Mouse (Mus musculus) cerebellum, adult 9-10 months (tissue): ENCODE measurements around the gene Gatad2a.
A peak's percentile ranks its signal among the peaks of the same experiment; 100 is the strongest.

ENCODE experiments used
- DNase-seq: peaks from one replicate; pipeline ENCODE4 v3.0.0; 2022

Gene Gatad2a

GRCm38 (mm10) chr8:69935431-69935830, 60.8 kb downstream of the Gatad2a start:
- no peak for DNase-seq

DNA sequence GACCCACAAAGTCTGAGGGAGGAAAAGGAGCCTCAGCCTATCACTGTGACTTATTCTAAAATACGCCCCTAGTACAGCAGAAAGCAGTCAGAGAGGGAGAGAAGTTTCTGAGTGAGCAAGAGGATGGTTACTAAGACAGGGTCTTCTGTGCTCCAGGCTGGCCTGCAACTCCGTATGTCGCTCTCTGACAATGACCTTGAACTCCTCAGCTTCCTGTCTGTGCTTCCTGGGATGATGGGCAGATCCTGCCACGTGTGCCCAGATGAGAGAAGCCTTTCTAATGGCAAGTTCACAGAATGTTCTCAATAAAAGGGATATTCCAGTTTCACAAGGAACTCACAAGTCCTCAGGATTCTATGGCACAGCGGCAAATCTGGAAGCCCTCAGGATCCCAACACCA, 61.6 kb downstream of the Gatad2a start:
- DNase-seq = no peak

DNA sequence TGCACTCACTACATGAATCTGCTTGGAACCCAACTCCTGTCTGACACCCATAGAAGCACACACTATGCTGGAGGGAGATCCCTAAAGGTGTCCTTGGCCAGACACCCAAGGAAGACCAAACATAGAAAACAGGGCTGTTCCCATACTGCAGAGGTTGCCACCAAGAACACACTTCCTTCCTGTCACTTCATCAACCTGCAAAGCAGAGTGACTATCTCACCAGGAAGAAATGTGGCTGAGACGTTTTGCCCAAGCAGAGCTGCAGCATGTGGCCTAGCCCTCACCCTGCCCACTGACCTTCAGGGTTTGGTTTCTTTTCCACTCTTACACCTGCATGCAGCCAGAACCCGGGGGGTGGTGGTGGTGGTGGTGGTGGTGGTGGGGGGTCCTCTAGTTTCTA, 62.4 kb downstream of the Gatad2a start:
- no peak for DNase-seq

GRCm38 (mm10) chr8:69926901-69927300, 69.3 kb downstream of the Gatad2a start:
- DNase-seq = no peak

- DNase-seq = no peak
Observed at GRCm38 (mm10) chr8:69923986-69924385, 72.2 kb downstream of the Gatad2a start.

DNA sequence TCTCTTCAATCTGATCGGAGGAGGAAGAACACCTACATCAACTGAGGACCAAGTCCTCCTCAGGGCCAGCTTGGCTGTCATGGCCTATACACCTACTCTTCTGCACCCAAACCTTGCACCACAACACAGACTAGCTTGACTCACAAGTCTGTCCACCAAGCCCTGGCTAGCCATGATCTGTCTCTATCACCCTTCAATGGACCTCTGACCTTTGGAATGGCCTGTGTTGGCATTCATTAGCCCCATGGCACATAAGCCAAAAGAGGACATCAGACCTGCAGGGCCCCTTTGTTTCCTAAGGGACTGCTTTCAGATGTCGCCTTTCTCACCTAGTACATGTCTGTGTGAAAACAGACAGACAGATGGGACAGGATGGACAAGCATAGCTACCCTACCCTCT, 75.0 kb downstream of the Gatad2a start:
- DNase-seq = no peak

DNA sequence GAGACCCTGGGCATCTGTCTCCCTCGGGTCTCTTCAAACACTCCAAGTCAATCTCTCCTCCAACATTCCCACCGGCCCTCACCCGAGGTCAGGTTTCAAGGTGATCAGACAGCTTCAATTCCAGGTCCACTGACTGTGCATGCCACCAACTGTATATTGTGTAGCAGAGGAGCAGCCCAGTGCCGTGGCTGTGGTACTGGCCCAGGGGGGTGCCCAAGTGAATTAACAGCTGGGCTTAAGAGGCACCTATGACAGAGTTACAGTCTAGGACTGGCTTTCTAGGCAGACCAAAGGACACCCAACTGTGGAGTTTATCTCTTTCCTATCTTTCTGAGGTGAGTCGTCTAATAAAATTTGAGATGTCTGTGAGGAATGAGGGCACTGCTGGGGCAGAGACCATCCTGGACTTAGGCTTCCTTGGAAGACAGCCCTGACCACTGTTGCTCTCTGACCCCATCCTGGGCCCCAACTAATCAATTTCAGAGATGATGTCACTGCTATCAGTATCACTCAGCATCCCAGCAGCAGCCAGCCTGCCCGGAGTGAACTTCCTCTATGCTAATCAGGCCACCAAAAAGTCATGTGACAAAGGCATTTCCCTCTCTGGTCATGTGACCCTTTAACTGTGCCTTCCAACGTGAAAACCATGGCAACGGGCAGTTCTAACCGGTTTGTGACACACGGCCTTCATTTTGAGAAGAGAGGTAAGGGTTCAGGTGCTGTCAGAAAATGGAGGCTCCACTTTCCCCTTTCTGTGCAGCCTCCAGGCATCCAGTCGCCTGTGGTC, 76.1 kb downstream of the Gatad2a start:
- peak; percentile 42 for DNase-seq

GRCm38 (mm10) chr8:69919010-69919409, 77.2 kb downstream of the Gatad2a start:
- DNase-seq = peak; percentile 89

GRCm38 (mm10) chr8:69918506-69918905, 77.7 kb downstream of the Gatad2a start:
- DNase-seq = no peak

DNA sequence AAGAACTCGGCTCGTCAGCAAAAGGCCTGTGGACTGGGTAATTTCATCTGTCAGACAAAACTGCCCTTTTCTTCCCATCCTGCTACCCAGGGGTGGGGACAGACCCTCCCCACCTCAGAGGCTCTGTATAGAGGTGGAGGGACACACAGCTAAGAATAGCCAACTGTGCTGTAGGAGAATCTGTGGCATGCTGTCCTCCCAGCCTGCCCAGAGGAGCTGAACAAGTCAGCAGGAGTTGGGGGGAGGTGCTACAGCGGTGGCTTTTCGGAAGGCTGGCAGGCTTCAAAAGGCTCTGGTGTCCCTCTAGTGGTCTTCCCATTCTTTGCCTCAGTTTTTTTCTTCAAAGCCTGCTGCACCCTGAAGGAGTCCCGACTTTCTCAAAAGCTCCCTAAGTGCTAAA, 80.4 kb downstream of the Gatad2a start:
- DNase-seq = no peak

- DNase-seq = no peak
Observed at GRCm38 (mm10) chr8:69914526-69914925, 81.7 kb downstream of the Gatad2a start.

DNA sequence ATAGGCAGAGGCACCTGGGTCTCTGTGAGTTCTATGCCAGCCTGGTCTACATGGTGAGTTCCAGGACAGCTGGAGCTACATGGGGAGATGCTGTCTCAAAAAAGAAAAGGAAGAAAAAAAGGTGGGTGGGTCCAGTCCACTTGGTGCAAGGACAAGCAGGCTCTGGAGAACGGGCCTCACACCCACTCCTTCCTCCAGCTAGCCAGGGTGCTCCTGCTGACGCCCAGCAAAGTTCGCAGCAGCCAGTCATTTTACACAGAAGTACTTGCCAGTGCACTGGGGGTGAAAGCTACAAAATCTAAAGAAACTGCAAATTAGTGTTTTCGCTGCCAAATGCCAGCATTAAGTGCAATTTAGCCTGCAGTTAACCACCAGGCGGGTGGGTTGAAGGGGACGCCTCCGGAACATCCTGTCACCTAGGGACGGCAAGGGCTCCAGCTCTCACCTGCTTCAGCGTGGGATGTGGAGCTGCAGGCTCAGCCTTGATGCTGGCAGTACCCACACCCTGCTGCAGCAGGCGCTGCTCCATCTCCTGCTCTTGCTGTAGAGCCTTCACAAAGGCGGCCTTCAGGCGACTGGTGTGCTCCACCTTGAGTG, 83.6 kb downstream of the Gatad2a start:
- DNase-seq = no peak

GRCm38 (mm10) chr8:69911917-69912316, 84.3 kb downstream of the Gatad2a start:
- no peak for DNase-seq

- DNase-seq = no peak
Observed at GRCm38 (mm10) chr8:69907106-69907505, 89.1 kb downstream of the Gatad2a start.

DNA sequence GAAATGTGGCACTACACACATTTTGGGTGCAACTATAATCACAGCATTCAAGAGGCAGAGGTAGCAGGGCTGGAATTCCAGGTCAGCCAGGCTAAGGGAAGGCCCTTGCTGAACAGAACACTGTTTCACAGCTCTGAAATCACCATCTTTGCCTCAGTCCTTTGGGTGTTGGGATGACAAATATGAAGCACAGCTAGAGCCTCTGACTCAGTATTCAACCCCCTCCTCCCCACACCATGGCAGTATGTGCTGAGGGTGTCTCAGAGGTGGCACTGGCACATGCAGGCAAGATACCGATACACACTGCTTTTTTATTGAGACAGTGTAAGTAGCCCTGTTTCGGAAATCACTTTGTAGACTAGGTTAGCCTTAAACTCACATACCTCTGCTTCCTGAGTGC, 89.9 kb downstream of the Gatad2a start:
- DNase-seq = no peak

DNA sequence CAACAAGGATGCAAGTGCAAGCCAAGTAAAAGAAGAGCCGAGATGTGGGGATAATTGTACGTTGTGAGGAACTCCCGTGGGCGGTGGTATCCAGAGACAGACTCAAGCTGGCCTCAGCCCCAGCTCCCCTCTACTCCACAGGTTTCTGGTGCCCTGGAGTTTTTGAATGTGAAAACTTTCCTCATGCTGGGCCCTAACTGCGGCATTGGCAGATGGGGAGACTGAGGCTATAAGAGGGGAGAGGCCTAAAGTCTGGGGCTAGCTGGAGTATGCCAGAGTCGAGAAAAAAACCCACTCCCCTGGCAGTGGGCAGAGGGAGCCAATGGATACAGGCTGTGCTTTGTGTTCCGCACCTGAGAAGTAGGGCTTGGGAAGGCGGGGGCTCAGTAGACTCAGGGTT, 92.1 kb downstream of the Gatad2a start:
- peak; percentile 57 for DNase-seq

DNA sequence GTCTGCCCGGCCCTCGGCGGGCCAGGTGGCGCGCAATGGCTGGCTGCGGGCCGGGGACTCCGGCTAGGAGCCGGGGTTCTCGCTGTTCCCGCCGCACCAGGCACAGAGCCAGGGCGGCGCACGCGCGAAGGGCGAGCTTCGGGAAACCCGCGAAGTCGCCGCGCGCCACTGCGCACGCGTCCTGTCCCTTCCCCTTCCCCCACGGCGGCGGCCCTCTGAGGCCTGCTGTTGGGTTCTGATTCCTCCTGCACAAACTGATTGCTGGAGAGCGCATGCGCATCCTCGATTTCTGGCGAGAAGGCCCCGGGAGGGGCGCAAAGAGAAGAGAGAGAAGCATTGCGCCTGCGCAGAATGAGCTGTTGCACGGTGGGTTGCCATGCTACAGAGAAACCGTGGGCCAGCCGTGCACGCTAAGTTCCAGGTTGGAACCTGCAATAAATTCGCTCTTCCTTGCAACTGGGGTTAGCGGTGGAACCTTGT, 93.1 kb downstream of the Gatad2a start:
- peak; percentile 99 for DNase-seq

DNA sequence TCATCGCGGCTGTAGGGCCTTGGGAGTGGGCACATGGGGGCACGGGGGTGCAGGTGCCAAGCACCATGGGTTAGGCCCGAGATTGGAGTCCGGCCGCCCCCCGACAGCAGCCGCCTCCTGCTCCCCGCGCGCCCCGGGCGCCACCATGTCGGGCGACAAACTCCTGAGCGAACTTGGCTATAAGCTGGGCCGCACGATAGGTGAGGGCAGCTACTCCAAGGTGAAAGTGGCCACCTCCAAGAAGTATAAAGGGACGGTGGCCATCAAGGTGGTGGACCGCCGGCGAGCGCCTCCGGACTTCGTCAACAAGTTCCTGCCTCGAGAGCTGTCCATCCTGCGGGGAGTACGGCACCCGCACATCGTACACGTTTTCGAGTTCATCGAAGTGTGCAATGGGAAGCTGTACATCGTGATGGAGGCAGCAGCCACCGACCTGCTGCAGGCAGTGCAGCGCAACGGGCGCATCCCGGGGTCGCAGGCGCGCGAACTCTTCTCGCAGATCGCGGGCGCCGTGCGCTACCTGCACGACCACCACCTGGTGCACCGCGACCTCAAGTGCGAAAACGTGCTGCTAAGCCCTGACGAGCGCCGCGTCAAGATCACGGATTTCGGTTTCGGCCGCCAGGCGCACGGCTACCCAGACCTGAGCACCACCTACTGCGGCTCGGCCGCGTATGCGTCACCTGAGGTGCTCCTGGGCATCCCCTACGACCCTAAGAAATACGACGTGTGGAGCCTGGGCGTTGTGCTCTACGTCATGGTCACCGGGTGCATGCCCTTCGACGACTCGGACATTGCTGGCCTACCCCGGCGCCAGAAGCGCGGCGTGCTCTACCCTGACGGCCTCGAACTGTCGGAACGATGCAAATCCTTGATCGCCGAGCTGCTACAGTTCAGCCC, 93.8 kb downstream of the Gatad2a start, which contains the start of the genes Tssk6, Ndufa13 and Yjefn3:
Gene Tssk6, plus strand, starts transcription at position 22 of the 900 bp plus-strand sequence.
Gene Ndufa13, minus strand, starts transcription at position 396 of the 900 bp plus-strand sequence.
Gene Yjefn3, minus strand, starts transcription at position 550 of the 900 bp plus-strand sequence.
- DNase-seq = peak; percentile 75

DNA sequence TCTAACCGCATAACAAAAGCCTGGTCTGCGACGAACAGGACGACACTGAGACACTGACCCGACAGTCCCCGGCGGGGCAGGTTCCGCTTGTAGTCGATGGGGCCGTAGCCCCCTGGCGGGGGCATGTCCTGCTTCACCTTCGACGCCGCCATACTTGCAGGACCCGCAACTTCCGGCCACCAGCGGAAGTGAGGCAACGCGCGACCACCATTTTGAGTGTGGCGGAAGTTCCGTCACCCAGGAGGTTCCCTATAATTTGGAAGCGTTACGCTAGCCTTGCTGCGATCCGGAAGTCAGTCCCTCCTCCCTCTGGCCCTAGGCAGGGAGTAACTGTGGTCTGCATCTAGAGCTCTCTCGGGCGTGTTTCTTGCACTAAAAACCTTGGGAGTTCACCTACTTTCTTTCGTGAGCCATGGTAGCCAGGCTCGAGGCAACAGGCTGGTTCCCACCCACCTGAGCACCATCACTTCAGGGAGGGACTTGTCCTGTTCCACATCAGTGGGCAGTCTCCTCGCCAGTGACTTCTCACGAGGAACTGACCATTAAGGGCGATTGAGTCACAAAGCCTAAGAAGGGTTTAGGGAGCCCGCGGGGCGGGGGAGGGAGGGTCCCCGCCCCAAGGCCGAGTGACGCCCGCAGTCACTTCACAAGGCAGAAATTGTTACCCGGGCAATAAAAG, 94.6 kb downstream of the Gatad2a start:
- DNase-seq = peak; percentile 97

GRCm38 (mm10) chr8:69900895-69901451, 95.2 kb downstream of the Gatad2a start:
- peak; percentile 68 for DNase-seq

DNA sequence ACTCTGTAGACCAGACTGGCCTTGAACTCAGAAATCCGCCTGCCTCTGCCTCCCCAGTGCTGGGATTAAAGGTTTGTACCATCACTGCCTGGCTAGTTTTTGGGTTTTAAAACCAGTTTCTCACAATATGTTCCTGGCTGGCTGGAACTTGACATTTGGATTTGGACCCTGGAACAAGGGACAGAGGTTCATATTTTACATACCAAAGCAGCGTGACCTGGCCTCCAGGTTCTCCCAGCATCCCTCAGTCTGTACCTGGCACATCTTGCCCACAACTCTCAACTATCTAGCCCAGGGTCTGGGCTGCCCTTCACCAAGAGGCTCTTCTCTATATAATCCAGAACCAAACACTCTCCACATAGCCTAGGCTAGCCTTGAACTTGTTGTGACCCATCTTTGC, 96.3 kb downstream of the Gatad2a start:
- no peak for DNase-seq

- no peak for DNase-seq
Observed at GRCm38 (mm10) chr8:69897857-69898256, 98.3 kb downstream of the Gatad2a start.
